Mouse (Mus musculus): ENCODE results near the gene Ufsp1.

DNA sequence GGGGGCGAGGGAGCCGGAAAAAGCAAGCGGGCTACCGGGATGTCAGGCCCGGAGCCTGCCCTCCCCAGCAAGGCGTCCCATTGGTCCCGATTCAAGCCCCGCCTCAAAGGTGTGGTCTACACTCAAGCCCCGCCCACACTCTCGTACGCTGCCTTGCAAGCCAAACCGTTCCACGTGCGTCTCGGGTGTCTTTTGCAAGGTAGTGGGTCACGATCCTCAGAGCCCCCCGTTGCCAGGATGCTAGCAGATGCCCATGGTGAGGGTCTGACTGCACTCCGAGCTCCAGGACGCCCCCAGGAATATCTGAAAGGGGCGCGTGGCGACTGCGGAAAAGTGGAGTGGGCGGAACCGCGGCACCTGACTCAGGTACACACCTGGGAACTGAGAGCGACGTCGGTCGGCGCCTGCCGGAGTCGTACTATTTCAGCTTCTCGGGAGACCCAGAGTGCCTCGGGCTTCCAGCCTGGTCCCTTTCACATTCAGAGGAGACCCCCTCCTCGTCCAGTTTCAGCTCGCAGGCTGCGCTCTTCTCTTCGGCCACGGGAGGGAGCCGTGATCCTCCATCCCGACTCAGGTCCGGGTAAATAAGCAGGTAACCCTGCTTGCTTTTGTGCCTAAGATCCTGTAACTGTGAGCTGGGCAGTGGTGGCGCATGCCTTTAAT lies 39.2 kb downstream of the Ufsp1 start, which contains the start of gene Slc12a9:
- no peak; a peak in 1 of 4 replicates for TF ChIP-seq EP300 (IDR thresholded peaks at IDR 0.05; ENCODE audit: low read depth in 1 of 2, low read length in 2 of 2)
- no peak for TF ChIP-seq USF2 (IDR thresholded peaks at IDR 0.05; ENCODE audit: borderline replicate concordance in 1 of 2, insufficient read depth in 1 of 2, low read depth in 1 of 2, low read length in 2 of 2)
- peak; percentile 37 to 63; a peak in 2 of 4 replicates for TF ChIP-seq POLR2A (IDR thresholded peaks at IDR 0.05; ENCODE audit: control insufficient read depth in 1 of 2, insufficient read depth in 1 of 2, low read depth in 1 of 2, low read length in 2 of 2, poor library complexity in 1 of 2)
- TF ChIP-seq CHD2 (IDR thresholded peaks at IDR 0.05; ENCODE audit: low read length), result no peak
- no peak for TF ChIP-seq MEF2A (IDR thresholded peaks at IDR 0.05; ENCODE audit: extremely low read depth, insufficient replicate concordance, low read depth, low read length, poor library complexity, severe bottlenecking)

All from MEL (cell line).